Mouse (Mus musculus): ENCODE measurements around the gene Tent4a.

Gene Tent4a

DNA sequence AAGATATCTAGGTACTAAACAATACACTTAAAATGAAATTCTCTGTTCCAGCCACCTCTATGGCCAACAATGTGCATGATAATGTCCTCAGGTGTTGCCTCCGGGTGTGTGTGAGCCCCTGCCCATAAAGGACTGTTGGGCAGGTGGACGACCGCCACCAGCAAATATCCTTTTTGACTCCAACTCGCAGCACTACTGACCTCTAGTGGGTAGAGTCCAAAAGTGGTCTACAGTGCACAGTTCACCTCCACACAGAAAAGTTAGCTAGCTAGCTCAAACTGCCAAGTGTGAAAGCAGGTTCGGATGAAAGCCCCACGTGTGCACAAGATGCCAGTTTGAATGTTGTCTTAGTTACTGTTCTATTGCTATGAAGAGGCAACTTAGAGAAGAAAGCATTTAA lies 49.1 kb downstream of the Tent4a start:
- Histone ChIP-seq H3K27me3 (ENCODE audit: insufficient read depth, low read length) (peaks cover 69% of the 10 kb centered on the region), H3K4me1 (replicated peaks; ENCODE audit: low read depth, low read length) (peaks cover 27% of the 10 kb centered on the region), H3K9me3 (ENCODE audit: low read length) (no peaks in the 10 kb centered on the region), H3K36me3 (ENCODE audit: insufficient read depth, low read length) (no peaks in the 10 kb centered on the region), H3K4me3 (replicated peaks; ENCODE audit: low read length) (no peak overlapping the region)
- TF ChIP-seq POU5F1 (IDR thresholded peaks at IDR 0.05; ENCODE audit: borderline replicate concordance, low read length) (no peak), NANOG (IDR thresholded peaks at IDR 0.05; ENCODE audit: borderline replicate concordance, low read length) (no peak), CTCF (conservative IDR thresholded peaks at IDR 0.05; ENCODE audit: low read length) (peak; percentile 32)

DNA sequence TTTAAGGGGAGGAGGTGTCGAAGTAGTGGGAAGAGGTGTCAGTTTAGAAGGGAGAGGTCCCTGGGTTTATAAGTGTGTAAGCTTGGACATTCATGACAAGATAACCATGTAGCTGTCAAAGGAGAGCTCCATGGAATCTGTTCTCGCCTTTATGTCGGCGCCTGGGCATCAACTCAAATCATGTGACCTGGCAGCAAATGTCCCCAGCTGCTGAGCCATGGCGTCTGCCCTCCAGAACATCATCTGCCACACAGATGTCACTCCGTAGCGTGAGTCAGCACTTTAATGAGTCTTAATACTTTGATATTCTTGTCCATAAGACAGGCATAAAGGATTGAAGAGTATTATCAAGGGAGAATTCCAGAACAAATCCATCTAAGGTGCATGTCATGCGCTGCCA lies 51.7 kb downstream of the Tent4a start:
- no peaks in the 10 kb centered on the region for H3K9me3 ChIP-seq (ENCODE audit: low read length)
- no peaks in the 10 kb centered on the region for H3K36me3 ChIP-seq (ENCODE audit: insufficient read depth, low read length)
- H3K4me3 ChIP-seq (replicated peaks; ENCODE audit: low read length): no peak overlapping the region
- H3K4me1 ChIP-seq (replicated peaks; ENCODE audit: low read depth, low read length): peaks cover 17% of the 10 kb centered on the region
- TF ChIP-seq NANOG (IDR thresholded peaks at IDR 0.05; ENCODE audit: borderline replicate concordance, low read length) (no peak), CTCF (conservative IDR thresholded peaks at IDR 0.05; ENCODE audit: low read length) (no peak), POU5F1 (IDR thresholded peaks at IDR 0.05; ENCODE audit: borderline replicate concordance, low read length) (no peak)
- H3K27me3 ChIP-seq (ENCODE audit: insufficient read depth, low read length): peaks cover 49% of the 10 kb centered on the region

DNA sequence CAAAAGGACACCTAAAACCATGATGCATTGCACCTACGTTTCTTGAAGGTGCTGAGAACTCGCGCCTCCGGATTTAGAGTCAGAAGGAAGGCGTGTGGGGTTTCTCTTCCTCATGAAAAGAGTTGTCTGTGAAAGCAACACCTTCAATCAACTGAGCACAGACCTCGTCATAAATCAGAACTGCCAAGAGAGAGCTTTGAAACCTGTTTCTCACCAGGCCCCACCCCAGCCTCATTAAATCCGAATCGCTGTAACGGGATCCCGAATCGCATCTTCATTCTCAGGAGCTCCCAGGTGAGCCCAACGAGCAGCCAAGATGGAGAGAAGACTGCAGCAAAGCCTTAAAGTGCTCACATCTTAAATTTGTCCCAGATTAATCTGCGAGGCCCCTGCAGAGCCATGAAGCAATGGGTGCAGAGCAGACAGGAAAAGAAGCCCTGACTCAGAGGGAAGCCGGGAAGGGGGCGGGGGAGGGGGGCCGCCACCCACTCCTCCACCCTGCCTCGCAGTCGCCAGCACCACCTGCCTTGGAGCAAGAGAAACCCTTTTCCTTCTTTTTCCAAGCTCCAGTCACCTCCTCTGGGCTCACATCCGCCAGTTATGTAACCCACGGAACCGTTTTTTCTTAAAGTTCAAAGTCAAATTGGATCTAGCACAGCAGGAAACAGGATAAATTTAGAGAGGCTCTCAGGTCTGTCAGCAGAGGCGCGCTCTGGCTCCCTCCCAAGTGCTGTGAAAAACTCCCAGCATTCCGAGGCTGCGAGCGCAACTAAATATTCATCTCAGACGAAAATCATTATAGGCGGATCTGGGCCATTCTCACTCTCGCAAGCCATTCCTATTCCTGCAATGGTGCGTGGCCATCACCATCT lies 52.5 kb downstream of the Tent4a start:
- TF ChIP-seq NANOG (IDR thresholded peaks at IDR 0.05; ENCODE audit: borderline replicate concordance, low read length): no peak
- TF ChIP-seq POU5F1 (IDR thresholded peaks at IDR 0.05; ENCODE audit: borderline replicate concordance, low read length): no peak
- TF ChIP-seq CTCF (conservative IDR thresholded peaks at IDR 0.05; ENCODE audit: low read length): no peak
- H3K27me3 ChIP-seq (ENCODE audit: insufficient read depth, low read length): peaks cover 42% of the 10 kb centered on the region
- no peak overlapping the region for H3K4me3 ChIP-seq (replicated peaks; ENCODE audit: low read length)
- H3K9me3 ChIP-seq (ENCODE audit: low read length): no peaks in the 10 kb centered on the region
- H3K36me3 ChIP-seq (ENCODE audit: insufficient read depth, low read length): no peaks in the 10 kb centered on the region
- H3K4me1 ChIP-seq (replicated peaks; ENCODE audit: low read depth, low read length): peaks cover 13% of the 10 kb centered on the region

DNA sequence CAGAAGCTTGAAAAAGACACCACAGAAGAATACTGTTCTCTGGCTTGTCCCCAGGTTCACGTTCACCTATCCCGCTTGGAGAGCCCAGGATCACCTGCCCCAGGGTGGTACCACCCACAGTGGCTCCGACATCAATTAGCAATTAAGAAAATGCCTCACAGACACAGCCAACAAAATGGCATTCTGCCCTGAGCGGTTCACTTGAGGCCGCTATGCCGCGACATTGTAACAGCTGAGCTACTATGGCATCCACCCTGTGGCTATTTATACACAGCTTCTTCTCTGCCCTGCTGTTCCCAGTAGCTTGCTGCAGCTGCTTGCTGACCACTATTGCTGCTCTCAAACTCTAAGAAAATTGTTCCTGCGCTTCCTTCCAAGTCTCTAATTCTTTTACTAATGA lies 53.4 kb downstream of the Tent4a start:
- Histone ChIP-seq H3K27me3 (ENCODE audit: insufficient read depth, low read length) (peaks cover 33% of the 10 kb centered on the region), H3K4me1 (replicated peaks; ENCODE audit: low read depth, low read length) (peaks cover 13% of the 10 kb centered on the region), H3K36me3 (ENCODE audit: insufficient read depth, low read length) (no peaks in the 10 kb centered on the region), H3K4me3 (replicated peaks; ENCODE audit: low read length) (no peak overlapping the region), H3K9me3 (ENCODE audit: low read length) (no peaks in the 10 kb centered on the region)
- no peak for TF ChIP-seq NANOG (IDR thresholded peaks at IDR 0.05; ENCODE audit: borderline replicate concordance, low read length)
- TF ChIP-seq CTCF (conservative IDR thresholded peaks at IDR 0.05; ENCODE audit: low read length): no peak
- no peak for TF ChIP-seq POU5F1 (IDR thresholded peaks at IDR 0.05; ENCODE audit: borderline replicate concordance, low read length)

DNA sequence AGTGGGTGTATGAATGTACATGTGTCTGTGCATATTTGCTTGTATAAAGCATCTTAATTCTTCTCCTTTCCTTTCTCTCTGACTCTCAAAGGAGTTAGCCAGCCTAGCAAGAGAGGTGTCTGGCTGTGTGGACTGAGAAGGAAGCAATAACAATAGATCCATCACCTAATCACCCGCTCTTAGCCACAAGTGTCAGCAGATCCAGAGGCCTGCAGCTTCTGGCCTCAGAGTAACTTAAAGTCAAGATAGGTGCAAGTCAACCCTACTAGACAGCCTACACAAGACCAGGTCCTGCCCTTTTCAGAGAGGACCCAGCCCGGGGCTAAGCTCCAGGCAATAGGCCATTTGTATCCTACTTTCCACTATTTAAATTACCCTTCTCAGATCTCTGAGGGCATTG lies 54.5 kb downstream of the Tent4a start:
- Histone ChIP-seq H3K36me3 (ENCODE audit: insufficient read depth, low read length) (no peaks in the 10 kb centered on the region), H3K27me3 (ENCODE audit: insufficient read depth, low read length) (peaks cover 29% of the 10 kb centered on the region), H3K4me3 (replicated peaks; ENCODE audit: low read length) (no peak overlapping the region), H3K4me1 (replicated peaks; ENCODE audit: low read depth, low read length) (peaks cover 13% of the 10 kb centered on the region), H3K9me3 (ENCODE audit: low read length) (no peaks in the 10 kb centered on the region)
- no peak for TF ChIP-seq POU5F1 (IDR thresholded peaks at IDR 0.05; ENCODE audit: borderline replicate concordance, low read length)
- no peak for TF ChIP-seq NANOG (IDR thresholded peaks at IDR 0.05; ENCODE audit: borderline replicate concordance, low read length)
- TF ChIP-seq CTCF (conservative IDR thresholded peaks at IDR 0.05; ENCODE audit: low read length): no peak

DNA sequence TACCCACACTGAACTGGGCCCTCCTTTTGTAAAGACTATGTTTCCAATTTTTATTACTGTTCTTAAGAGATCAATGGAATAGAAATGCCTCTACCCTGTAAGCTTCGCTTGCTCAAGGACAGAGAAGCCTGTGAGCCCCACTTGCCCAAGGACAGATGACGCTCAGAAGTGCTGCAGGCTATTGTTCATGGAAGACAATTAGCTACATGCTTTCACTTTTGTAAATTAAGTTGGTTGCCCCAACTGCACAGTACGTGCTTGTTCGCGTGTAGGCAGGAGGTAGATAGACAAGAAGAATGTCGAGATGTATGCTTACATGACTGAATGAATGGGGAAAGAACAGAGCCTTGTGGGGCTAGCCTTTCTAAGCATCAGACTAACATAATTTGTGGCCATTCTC lies 55.7 kb downstream of the Tent4a start:
- Histone ChIP-seq H3K27me3 (ENCODE audit: insufficient read depth, low read length) (peaks cover 21% of the 10 kb centered on the region), H3K4me3 (replicated peaks; ENCODE audit: low read length) (no peak overlapping the region), H3K36me3 (ENCODE audit: insufficient read depth, low read length) (no peaks in the 10 kb centered on the region), H3K9me3 (ENCODE audit: low read length) (no peaks in the 10 kb centered on the region), H3K4me1 (replicated peaks; ENCODE audit: low read depth, low read length) (peaks cover 13% of the 10 kb centered on the region)
- TF ChIP-seq POU5F1 (IDR thresholded peaks at IDR 0.05; ENCODE audit: borderline replicate concordance, low read length) (no peak), CTCF (conservative IDR thresholded peaks at IDR 0.05; ENCODE audit: low read length) (no peak), NANOG (IDR thresholded peaks at IDR 0.05; ENCODE audit: borderline replicate concordance, low read length) (no peak)

DNA sequence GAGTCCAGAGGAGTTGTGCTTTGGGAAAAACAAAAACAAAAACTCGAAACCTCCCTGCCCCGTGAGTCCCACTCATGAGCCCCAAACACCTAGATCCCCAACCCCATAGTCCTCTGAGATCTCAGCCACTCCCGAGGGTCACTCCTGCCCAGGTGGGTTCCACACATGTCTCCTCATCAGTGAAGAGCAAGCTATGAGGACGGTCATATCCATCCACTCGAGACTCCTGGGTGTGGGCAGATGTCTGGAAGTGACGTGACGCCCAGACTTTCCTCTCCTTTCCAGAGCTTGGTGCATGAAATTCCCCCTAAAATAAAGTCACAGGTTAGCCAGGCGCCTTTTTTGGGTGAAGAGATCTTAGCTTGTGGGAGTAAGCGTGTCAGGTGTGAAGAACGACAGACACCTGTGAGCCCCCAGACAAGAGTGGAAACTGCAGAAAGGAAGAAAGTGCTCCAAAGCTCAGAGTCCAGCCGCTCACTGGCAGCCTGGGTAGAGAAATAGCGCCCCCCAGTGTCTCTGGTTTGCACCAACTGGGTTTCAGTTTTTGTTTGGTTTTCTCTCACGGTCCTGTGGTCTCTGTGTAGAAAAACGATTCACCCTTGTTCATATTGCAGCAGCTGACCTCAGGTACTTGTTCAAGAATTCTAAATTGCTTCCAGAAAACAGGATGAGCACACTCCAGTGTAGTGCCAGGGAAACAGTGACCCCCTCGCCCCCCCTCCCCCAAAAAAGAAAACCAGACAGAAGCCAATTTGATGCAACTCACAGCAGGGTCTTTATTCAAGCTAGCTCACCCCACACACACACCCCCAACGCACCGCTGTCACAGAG lies 73.6 kb downstream of the Tent4a start:
- H3K36me3 ChIP-seq (ENCODE audit: insufficient read depth, low read length): no peaks in the 10 kb centered on the region
- no peaks in the 10 kb centered on the region for H3K4me1 ChIP-seq (replicated peaks; ENCODE audit: low read depth, low read length)
- H3K9me3 ChIP-seq (ENCODE audit: low read length): peaks cover 8% of the 10 kb centered on the region
- TF ChIP-seq NANOG (IDR thresholded peaks at IDR 0.05; ENCODE audit: borderline replicate concordance, low read length) (no peak), CTCF (conservative IDR thresholded peaks at IDR 0.05; ENCODE audit: low read length) (peak; percentile 57), POU5F1 (IDR thresholded peaks at IDR 0.05; ENCODE audit: borderline replicate concordance, low read length) (no peak)
- H3K4me3 ChIP-seq (replicated peaks; ENCODE audit: low read length): no peak overlapping the region
- H3K27me3 ChIP-seq (ENCODE audit: insufficient read depth, low read length): no peaks in the 10 kb centered on the region

DNA sequence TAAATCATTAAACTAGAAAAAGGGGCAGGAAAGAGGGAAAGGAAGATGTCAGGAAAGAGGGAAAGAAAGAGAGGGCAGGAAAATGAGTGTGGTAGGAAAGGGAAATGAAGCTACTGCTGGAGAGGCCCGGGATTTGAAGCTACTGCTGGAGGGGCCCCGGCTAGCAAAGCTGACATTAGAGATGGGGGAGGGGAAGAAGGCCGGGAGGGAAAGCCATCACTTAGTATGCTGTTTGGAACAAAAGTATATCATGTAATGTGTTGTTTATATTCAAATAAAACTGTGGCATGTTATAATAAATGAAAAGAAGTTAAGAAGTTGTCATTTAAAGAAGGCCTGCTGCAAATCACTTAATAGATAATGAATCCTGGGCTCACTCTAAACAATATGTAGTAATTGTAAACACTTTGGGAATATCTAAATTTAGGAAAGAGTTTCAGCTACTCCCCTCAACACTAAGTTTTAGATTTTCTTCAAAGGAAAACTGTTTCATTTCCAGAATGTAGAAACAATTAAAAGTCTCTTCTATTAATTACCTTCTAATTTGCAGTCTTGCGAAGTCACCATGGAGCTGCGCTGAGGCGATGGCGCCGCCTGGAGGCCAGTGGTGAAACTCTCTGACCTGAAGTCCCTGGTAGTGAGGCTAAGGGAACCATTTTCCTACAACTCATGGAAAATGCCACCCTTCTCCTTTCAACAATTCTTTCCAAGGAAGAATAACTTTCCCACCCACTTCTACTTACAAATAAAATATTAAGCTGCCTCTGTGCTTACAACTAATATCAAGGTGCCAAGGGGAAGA lies 74.6 kb downstream of the Tent4a start:
- Histone ChIP-seq H3K36me3 (ENCODE audit: insufficient read depth, low read length) (no peaks in the 10 kb centered on the region), H3K4me1 (replicated peaks; ENCODE audit: low read depth, low read length) (no peaks in the 10 kb centered on the region), H3K27me3 (ENCODE audit: insufficient read depth, low read length) (peaks cover 2% of the 10 kb centered on the region; the same call in 1 of the 2 replicates), H3K9me3 (ENCODE audit: low read length) (peaks cover 8% of the 10 kb centered on the region), H3K4me3 (replicated peaks; ENCODE audit: low read length) (no peak overlapping the region)
- TF ChIP-seq NANOG (IDR thresholded peaks at IDR 0.05; ENCODE audit: borderline replicate concordance, low read length): no peak
- TF ChIP-seq CTCF (conservative IDR thresholded peaks at IDR 0.05; ENCODE audit: low read length): peak; percentile 94
